Mouse (Mus musculus) 3T3-L1 (cell line): ENCODE results near the gene Olfr1315-ps1.

Experiments used
- DNase-seq: peaks from one replicate; pipeline ENCODE4 v3.0.0-alpha.2; 2015; ENCODE audit warnings: low read depth, low spot score

Gene Olfr1315-ps1

DNA sequence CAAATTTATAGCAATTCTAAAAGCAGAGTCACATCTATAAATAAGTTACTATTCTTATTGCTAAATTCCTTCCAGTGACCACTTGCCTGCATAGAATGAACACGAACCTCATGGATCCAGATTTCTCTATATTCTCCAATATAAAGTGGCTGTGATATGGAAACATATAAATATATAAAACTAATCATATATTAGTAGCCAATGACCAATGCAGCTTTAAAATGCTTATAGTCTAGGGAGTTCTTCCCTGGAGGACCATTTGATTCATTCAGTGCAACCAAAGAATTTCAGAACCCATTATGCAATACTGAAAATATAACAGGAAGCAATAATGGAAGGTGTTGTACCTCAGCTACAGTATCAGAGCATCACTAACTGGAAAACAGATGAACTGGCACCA is at the start of gene Olfr1315-ps1:
Gene Olfr1315-ps1 (minus strand): TSS at position 101 of the 400 bp plus-strand sequence.
- DNase-seq: no peak

- no peak for DNase-seq
Observed at GRCm38 (mm10) chr2:112153898-112154297, 38.7 kb upstream of the Olfr1315-ps1 start, which contains the start of gene Olfr1318. TSS of gene Olfr1318 (plus strand) at chr2:112154198.

GRCm38 (mm10) chr2:112140029-112140428 is 24.8 kb upstream of the Olfr1315-ps1 start, which contains the start of gene Olfr1317:
TSS of gene Olfr1317 (plus strand) at chr2:112140329.
- DNase-seq: no peak

DNA sequence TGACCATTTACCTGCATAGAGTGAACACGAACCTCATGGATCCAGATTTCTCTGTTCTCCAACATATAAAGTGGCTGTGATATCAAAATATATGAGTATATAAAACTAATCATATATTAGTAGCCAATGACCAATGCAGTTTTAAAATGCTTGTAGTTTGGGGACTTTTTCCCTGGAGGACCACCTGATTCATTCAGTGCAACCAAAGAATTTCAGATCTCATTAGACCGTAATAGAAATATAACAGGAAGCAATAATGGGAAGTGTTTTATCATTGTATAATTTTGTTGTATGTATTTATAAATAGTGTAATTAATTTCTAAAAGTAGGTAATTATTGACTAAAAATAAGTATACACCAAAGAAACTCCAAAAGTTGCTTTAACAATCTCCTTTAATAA is 19.6 kb upstream of the Olfr1315-ps1 start, which contains the start of gene Olfr1316:
Gene Olfr1316 (minus strand): TSS at position 101 of the 400 bp plus-strand sequence.
- no peak for DNase-seq

DNA sequence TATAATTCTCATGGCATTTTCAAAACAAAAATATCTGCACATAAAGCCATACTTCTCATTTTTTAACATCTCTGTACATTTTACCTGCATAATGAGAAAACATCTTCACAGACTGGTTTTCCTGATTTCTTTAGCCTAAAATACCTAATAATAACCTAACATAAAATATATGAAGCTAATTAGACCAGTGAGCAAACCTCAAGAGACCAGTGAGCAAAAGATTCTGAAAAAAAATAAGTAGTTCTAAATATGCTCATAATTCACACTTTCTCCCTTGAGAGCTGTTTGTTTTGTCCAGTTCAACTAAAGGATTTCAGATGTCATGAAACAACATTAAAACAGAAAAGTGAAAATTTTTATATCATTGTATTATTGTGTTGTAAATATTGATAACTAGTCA is 18.6 kb downstream of the Olfr1315-ps1 start, which contains the start of gene Olfr1314:
Gene Olfr1314 (minus strand): TSS at position 101 of the 400 bp plus-strand sequence.
- no peak for DNase-seq

- DNase-seq: no peak
Observed at GRCm38 (mm10) chr2:112077743-112078142, 37.5 kb downstream of the Olfr1315-ps1 start, which contains the start of gene Olfr1313. TSS of gene Olfr1313 (minus strand) at chr2:112077843.
